Mouse (Mus musculus) layer of hippocampus, adult 8-10 months (tissue): ENCODE measurements around the gene Zscan10. TPM values are rescaled to one million over a fixed set of nuclear protein-coding genes. Genes with fewer than 3 reads are reported as not detected.

Experiments
- DNase-seq, 2 experiments: peaks; one replicate each; pipeline ENCODE4 v3.0.0; 2022; ENCODE audit warnings: low spot score in 2 of 2
- total RNA-seq, 4 experiments: library from RNA; stranded (reverse); gene quantifications; 2 replicates each; pipeline ENCODE4 v1.2.4; 2022

Gene Zscan10
- total RNA-seq: not detected

DNA sequence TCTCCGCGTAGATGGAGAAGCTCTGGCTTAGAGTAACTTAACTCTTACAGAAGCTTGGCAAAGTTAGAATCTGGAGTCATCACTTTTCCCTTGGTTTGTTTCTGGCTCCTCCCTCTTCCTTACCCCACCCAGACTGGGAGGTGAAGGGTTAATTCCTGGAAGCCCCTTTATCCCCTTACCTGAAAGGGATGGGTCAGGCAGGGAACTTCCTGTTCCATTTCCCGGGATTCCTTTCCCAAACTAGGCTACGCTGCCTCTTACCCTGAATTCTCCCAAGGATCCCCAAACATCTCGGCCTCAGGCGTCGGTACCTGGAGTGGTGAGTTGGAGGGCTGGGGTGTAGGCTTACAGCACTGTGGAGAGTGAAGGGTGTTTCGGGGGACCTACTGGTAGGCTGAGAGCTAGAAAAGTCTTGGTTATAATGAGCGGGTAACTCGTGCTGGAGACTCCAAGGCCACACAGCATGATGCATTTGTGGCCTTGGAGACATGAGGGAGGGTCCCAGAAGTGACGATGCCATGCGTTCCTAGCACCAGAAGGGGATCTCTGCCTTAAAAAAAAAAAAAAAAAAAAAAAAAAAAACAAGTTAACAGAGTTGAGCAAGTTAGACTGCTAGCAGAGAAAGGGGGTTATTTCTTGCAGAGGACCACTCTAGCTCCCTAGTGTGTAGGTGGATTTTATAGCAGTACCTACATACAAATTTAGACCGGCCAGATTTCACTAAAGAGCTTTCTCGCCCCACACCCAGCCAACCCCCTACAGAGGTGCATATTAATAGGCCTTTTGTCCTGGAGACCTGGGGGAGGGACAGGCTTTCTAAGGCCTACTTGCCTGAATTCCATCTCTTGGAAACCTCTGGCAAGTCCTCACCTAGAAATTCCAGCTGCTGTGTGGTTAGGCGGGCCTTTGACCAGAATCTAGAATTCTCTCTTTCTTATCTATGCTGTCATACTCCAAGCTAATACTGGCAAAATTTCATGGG, at the start of gene Zscan10:
Gene Zscan10 (plus strand): TSS at position 216 of the 982 bp plus-strand sequence.
- no peak for DNase-seq

DNA sequence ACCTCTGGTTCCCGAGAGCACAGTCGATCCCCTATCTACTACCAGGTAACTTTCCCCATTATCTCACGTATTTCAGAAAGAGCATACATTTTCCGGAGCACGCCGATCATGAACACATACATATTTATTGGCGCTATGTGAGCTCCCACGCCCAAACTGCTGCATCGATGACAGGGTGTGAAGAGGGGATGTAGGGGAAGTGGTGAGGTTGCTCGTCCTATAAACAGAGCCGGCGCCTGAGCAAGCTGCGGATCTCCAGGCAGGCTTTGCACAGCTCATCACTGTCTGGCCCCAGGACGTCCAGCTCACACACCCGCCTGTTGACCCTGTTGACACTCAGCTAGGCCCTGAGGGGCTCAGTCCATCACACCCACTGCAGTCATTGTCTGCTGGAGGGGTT, 49.8 kb upstream of the Zscan10 start:
- DNase-seq: no peak

DNA sequence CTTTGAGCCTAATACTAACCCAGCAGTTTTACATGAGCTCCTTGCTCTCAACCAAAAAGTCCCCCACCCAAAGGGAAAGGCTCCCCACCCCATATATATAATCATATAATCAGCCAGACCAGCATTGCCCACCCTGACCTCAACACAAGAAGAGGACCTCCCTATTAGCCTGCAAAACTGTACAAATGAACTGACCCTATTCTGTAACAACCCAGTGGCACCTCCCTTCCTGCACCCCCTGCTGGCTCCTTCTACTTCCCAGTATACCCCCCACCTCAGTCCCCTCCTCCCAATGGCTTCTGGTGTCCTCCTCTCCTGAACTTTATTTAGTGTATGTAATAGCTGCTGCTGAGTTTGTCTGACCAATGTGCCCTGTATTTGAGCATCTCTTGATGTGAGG, 49.2 kb upstream of the Zscan10 start:
- DNase-seq: no peak

DNA sequence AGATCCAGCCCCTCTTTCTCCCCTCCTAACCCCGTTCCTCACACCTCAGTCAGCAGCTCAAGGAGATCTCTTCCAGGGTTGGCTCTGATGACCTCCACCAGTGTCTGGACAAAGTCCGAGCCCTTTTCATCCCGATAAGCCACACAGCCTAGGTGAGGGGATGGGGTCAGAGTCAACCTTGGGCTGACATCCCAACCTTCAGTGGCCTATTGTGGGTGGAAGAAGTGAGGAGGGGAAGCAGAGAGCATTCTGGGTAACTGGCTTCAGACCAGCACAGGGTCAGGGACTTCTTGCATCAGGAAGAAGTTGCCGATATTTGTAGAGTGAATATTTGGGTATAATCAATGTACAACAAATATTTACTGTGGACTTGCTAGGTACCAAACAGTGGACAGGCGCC, 48.7 kb upstream of the Zscan10 start:
- DNase-seq: no peak

DNA sequence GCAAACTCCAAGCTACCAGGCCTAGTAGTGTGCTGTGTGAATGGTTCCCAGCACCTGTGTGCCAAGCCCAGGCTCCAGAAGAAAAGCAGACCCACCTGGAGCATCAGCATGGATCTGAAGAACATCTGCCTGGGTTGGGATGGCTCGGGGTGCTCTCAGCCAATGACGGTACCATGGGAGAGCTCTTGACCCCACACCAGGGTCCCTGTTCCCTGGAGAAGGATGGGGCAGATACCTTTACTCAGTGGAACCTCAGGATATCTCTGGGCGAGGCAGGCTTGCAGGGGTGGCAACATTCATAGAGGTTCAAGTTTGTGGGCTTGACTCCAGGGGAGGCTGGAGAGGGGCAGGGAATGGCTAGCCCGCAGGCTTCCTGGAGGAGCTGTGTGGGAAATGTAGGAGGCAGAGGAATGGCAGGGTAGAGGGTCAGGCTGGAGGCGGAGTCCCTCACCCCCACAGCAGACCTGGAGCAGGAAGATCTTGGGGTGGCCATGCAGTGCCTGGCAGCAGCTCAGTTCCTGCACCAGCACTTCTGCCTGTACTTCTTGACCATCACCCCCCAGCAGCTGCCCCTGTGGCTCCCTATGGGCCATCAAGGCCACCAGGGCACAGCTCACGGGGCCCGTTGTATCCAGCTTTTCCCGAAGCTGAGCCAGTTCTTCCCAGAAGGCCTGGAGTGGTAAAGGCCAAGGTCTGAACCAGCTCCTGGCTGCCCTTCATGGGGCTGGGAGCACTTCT, 47.6 kb upstream of the Zscan10 start:
- DNase-seq: no peak

DNA sequence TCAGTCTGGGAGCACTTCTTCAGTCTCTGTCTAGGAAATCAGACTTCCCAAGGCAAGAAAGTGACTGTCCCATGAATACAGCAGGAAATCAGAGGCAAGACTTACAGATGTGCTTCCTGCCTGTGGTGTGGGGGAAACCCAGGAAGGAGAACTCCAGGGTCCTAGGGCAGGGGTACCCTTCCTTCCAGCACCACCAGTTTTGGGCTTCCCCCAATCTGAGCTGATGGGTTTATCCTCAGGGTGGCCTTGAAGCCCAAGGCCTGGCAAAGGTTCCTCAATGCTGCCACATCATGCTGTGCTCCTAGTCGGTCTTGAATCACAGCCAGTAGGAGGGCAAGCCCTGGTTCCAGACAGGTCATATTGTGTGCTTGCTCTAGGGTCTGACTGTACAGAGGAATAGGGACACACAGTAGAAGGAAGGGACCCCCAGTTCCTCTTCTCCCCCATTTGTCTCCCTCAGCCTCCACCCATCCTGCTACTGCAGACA, 47.0 kb upstream of the Zscan10 start:
- DNase-seq: no peak

DNA sequence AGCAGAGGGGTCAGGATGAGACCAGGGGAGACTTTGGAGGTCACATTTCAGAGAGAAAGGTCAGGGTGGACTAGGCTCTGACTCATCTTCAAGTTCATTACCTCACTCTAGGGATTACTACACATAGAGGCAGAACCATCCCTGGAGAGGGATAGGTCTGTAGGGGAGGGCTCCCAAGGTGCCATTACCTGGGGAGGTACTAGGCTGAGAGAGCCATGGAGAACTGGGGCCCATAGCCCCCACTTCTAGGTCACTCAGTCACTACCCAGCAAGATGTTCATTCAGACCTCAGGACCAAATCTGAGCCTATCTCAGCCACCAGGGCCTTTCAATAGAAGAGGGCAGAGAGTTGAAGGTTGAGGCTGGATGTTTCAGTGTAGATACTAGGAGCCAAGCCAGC, 46.3 kb upstream of the Zscan10 start:
- no peak for DNase-seq

DNA sequence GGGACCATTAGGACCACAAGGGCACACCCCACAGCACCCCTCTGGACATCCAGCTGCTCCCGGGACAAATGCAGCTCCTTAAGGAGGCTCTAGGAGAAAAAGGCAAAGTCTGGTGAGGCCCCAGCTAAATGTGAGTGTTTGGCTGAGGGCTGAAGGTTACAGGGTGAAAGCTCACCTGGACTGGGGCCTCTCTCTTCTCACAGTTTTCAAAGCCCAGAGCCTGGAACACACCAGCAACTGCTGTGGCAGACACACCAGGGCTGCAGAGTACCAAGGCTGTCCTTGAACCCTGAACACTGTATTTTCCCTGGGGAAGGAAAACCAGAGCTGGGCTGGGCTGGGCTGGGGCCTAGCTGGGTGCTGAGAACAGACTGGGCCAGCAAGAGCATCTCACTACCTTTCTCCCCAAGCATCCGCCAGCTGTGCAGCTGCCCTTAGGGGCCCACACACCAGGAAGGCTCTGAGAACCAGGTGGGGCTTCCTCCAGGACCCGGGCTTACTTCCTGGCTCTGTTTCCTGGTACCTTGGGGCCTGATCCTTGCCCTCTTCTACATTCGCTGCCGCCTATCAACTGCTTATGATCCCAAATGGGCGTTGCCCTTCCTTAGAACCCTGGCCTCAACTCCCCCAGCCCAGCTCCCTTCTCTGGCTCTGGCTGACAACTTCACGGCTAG, 45.3 kb upstream of the Zscan10 start:
- DNase-seq: no peak

DNA sequence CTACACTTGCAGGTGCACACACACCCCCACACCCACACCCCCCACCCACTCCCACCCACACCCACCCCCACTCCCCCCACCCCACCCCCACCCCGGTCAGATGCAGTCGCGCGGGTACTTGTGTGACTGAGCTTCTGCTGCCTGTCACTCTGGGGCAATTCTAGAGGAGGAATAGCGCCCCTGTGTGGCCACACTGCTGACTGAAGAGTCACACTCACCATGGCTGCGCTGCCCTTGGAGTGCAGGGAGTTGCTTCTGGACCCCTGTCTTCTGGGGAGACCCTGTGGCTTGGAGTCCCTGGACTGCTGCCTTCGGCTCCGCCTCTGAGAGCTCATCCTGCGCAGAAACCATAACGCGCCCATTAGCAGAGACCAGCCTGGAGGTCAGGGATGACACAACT, 40.9 kb upstream of the Zscan10 start:
- no peak for DNase-seq

DNA sequence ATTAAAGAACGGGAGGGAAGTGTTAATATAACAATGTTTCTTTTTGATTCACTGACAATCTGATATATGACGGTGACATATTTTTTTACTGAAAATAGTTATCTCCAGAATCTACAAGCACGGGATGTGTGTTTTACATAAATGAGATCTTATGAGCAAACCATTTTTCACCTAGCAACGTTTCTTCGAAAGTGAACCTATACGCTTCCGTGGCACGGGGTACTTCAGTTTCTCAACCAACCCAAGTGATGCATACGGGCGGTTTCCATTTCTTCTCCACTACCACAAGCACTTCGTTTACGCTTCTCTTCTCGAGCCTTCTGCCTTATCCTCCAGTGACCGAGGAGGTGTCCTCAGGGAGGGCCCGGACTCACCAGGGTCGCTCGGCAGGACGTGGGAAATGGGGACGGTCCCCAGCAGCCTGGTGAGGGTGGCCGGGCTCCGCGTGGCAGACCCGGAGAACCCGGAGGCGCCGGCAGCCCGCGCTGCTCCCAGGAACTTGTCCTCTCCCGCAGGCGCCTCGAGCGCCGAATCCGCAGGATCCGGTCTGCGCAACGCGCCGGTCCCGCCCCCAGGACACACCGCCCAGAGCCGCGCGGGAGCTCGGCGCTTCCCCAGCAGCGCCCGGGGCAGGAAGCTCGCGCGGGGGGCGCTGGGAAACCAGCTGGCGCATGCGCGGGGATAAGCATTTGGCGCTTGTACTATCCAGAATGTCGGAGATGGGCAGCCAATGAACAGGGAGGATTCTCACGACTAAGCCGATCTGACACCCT, 36.9 kb upstream of the Zscan10 start, which contains the start of gene Zfp213:
Gene Zfp213 (minus strand): TSS at position 644 of the 773 bp plus-strand sequence.
- DNase-seq: peak; percentile 90 to 93

DNA sequence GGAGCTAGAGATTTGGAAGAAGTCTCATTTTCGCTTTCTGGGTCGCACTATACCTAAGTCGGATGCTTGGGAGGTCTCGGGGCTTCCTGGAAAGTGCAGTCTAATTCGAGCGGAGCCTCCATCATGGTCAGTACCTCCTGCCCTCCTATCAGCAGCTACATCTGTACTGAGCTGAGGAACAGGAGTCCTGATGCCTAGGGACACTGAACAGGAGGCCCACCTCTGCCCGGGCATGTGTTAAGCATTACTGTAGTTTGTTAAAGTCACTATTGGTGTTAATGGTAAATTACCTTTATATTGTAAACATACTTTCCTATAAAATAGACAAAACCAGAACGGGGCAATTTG, 36.3 kb upstream of the Zscan10 start:
- DNase-seq: no peak

DNA sequence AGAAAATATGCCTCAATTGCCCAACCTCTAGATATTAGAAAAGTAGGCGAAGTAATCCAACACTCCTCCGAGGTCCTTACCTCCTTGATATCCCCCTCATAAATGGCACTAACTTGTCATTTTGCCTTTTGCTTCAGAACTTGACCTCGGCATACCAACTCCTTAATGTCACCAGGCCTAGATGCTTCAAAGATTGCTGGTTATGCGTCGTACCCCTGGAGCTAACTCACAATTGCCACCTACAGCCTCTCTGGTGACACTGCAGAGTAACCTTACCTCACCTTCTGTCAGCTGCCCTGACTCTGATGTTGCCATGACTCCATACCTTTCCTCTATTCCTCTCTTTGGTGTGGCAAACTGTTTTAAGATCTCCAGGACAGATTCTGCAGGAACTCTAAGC, 33.9 kb upstream of the Zscan10 start:
- no peak for DNase-seq

DNA sequence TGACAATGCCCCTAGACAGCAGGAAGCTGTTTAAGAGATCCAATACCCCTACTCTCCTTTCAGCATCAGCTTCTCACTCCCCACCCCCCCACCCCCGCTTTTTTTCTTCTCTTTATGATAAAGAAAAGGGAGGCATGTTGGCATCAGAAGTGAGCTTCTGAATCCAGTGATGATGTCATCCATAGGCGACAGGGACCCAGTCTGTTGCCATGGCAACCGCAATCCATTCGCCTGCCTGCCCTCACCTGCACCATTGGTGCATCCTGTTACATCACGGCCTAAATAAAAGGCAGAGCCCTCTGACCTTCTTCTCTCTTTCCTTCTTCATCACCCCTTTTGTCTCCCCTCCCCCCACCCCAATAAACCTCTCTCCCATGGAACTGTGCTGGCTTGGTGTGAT, 32.3 kb upstream of the Zscan10 start:
- DNase-seq: no peak

DNA sequence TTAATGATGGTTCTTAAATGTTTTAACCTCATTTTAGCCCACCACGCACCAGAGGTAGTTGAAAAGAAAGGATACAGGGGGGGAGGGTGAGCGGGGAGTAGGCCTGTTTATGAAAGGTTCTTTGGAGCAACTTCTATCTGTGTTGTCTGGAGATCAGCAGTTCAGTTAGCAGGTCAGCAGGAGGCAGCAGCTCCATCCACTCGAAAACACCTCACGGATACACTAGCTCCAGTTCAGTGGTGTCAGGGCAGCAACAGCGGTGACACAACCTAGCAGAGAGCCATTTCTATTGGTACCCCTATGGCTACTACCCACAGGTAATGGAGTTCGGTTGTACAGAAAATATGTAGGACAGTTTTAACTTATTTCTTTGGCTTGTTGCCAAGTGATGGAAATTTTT, 30.6 kb upstream of the Zscan10 start:
- no peak for DNase-seq

DNA sequence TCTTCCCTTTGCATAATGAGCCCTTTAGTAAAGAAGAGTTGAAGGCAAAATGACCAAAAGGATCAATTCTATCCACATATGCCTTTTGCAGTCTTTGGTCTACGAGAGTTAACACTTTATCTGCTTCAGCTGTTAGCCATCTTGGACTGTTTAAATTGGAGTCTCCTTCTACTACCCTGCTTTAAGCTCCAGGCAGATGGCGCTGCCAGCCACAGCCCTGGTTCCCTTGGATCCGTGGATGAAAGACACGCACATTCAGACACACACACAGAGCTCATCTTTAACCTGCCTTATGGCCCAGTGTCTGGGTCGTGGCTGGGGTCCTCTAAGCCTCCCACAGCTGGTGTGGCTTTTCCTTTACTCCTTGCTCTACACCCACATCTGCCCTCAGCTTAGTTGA, 29.6 kb upstream of the Zscan10 start:
- no peak for DNase-seq

DNA sequence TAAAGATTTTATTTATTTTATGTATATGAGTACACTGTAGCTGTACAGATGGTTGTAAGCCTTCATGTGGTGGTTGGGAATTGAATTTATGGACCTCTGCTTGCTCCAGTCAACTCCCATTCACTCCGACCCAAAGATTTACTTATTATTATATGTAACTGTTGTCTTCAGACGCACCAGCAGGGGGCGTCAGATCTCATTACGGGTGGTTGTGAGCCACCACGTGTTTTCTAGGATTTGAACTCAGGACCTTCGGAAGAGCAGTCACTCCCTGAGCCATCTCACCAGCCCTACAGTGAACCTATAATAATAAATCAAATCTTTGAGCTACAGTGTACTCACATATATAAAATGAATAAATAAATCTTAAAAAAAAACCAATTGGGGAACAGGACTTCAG, 28.6 kb upstream of the Zscan10 start:
- DNase-seq: no peak

DNA sequence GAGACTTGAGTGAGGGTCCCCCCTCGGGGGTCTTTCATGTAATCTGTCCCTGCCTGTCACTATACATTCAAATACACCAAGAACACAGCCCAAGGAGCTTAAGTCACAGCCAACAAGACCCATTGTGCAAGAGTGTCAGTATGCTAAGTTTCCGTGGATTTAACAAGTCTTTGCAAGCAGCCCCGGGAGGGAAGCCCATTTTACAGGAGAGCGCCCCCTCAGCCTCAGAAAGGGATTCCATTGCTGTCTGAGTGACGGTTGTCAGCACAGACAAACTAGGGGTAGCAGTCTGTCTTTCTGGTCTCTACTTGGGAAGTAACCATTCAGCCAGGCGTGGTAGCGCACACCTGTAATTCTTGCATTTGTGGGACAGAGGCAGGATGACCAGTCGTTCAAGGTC, 26.5 kb upstream of the Zscan10 start:
- DNase-seq: no peak

DNA sequence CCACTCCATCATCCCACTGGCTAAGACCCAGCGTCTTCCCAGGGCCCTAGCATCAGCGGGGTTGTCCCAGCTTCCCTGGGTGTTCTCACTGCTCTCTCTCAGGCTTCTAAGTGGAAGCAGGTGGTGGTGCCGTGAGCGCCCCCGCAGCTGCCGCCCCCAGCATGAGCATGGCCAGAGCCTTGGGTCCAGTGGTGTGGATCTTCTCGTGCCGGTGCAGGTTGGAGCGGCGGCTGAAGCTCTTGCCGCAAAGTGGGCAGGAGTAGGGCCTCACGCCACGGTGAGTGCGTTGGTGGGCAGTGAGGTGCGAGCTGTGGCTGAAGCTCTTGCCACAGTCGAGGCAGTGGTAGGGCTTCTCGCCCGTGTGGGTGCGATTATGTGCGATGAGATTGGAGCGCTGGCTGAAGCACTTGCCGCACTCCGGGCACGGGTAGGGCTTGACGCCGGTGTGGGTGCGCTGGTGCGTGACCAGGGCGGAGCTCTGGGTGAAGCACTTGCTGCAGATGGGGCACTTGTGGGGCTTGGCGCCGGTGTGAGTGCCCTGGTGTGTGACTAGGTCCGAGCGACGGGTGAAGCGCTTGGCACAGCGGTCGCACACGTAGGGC, 24.6 kb upstream of the Zscan10 start:
- no peak for DNase-seq

DNA sequence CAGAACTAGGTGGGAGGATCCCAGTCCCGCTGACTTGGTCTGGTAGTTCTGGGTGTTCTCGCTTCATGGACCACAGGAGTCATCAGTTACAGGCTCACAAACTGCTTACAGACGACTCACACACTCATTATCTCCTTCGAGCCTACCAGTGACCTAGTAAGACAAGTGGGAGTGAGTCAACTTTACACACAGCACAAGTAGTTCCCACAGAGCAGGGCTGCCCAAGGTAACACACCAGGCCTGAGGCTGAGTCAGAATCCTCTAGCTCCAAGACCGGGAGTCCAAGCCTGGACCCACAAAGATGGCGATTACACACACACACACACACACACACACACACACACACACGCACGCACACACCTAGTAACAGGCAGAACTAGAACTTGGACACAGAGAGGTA, 15.9 kb upstream of the Zscan10 start:
- DNase-seq: no peak

DNA sequence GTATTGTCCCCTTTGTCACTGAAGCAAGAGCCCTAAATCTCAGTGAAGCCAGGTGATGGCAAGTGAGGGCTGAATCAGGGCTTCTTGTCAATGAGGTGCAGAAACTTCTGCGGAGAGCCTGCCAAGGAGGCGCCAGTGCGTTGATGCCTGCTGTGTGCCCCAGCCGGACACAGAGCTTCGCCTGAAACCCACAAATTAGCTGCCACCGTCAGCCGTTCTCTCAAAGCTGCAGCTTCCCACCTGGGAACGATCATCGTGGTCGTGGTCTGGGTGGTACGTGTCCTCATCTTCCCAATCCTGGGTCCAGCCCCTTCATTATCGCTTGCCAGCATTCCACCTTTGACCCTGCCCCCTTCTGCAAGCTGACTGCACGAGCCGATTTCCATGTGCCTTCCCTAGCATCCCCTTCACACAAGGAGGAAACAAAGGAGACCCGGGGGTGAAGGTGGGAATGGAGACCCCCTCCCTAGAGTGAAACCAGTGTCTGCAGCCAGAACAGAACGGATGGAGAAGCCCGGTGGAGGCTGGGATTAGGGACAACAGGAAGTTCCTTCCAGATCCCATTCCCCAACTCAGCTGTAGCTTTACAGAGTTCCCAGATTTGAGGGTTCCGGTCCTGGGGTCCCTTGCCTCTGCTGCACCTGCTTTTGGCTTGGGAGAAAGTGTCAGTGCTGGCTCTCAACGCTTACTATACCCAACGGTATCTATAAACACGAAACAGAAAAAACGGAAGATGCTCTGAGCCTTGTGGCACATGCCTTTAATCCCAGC, 14.8 kb upstream of the Zscan10 start:
- peak; percentile 62 to 74 for DNase-seq
